Mouse (Mus musculus) liver, postnatal 0 days (tissue): ENCODE measurements around the gene Ube2d2b. TPM values are rescaled to one million over a fixed set of nuclear protein-coding genes. Genes with fewer than 3 reads are reported as not detected.

ENCODE experiments used
- ATAC-seq: fragments of 200-750 bp; cut with Nextera tagmentation; 2 replicates; pipeline ENCODE4 v1.8.0; 2017; ENCODE audit warnings: mild to moderate bottlenecking, moderate library complexity
- DNase-seq: peaks from one replicate; pipeline ENCODE4 v3.0.0-alpha.2; 2016
- H3K27ac ChIP-seq: fragments of 300-500 bp; sonication (generic); 2 replicates; pipeline ENCODE4 v1.5.1; 2014; ENCODE audit warnings: antibody characterized with exemption, moderate library complexity, mild to moderate bottlenecking, low read depth
- H3K27me3 ChIP-seq: fragments of 300-500 bp; sonication (generic); 2 replicates; pipeline ENCODE4 v1.6.1; 2014; ENCODE audit warnings: low read length, control low read depth, mixed read lengths; ENCODE audit not compliant: insufficient read depth
- H3K36me3 ChIP-seq: fragments of 300-500 bp; sonication (generic); replicated peaks from 2 replicates; pipeline ENCODE4 v1.6.1; 2014; ENCODE audit warnings: mild to moderate bottlenecking, control low read depth, low read length, moderate library complexity, mixed read lengths; ENCODE audit not compliant: insufficient read depth
- H3K4me1 ChIP-seq: fragments of 300-500 bp; sonication (generic); 2 replicates; pipeline ENCODE4 v1.6.1; 2014; ENCODE audit warnings: antibody characterized with exemption, mild to moderate bottlenecking, control low read depth; ENCODE audit not compliant: insufficient read depth
- H3K4me2 ChIP-seq: fragments of 300-500 bp; sonication (generic); 2 replicates; pipeline ENCODE4 v1.6.1; 2014; ENCODE audit warnings: low read depth, mild to moderate bottlenecking, low read length, moderate library complexity, mixed read lengths
- H3K4me3 ChIP-seq: fragments of 300-500 bp; sonication (generic); 2 replicates; pipeline ENCODE4 v1.5.1; 2014; ENCODE audit warnings: low read depth, low read length
- H3K9ac ChIP-seq: fragments of 300-500 bp; sonication (generic); replicated peaks from 2 replicates; pipeline ENCODE4 v1.6.1; 2014; ENCODE audit warnings: mild to moderate bottlenecking, moderate library complexity
- H3K9me3 ChIP-seq: fragments of 300-500 bp; sonication (generic); 2 replicates; pipeline ENCODE4 v1.6.1; 2016; ENCODE audit warnings: mild to moderate bottlenecking, control low read depth, low read length, mixed read lengths
- CTCF ChIP-seq: sonication (generic); IDR thresholded peaks from 2 replicates; pipeline ENCODE4 v1.5.1; 2016; ENCODE audit warnings: antibody characterized with exemption, low read depth
- EP300 ChIP-seq: IDR thresholded peaks from 2 replicates; pipeline ENCODE4 v1.6.1; 2016; ENCODE audit warnings: antibody characterized with exemption, low read depth, mild to moderate bottlenecking
- WGBS: fragments of 180-500 bp; shearing (Covaris S2); extraction: QIAGEN DNeasy Blood & Tissue Kit; methylation state at CpG from one replicate; pipeline ENCODE4 v1.1.7; 2014; ENCODE audit not compliant: insufficient replicate concordance; 5-methylcytosine and 5-hydroxymethylcytosine counted together
- polyA plus RNA-seq: library from polyadenylated mRNA; unstranded; fragments of >200 nt; fragmentation: Nextera tagmentation; extraction: Ambion mirVana; gene quantifications from 2 replicates; pipeline ENCODE4 v1.2.1, GENCODE M21; 2015

Gene Ube2d2b
- polyA plus RNA-seq: 0.19 and 0.20 TPM in 2 replicates

DNA sequence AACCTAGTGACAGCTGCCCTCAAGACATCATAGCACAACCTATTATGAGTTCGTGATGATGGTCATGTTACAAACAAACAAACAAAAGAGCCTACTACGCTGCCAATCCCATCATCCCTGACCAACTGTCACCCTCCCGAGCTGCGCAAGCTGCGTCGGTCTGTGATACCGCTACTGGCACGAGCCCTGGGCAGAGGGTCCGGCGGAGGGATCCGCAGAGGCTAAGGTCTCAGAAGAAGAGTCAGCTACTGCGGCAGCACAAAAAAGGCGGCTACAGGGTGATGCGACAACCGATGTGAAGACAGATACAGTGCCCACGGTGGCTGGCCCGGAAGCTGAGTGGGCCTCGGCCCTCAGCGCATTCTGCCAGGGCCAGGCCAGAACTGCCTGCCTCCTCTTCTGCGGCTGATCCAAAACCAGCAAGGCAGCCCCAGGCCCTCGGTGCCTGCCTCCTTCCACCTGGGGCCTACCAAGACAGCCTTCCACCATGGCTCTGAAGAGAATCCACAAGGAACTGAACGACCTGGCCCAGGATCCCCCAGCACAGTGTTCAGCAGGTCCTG lies at the start of gene Ube2d2b:
Gene Ube2d2b, plus strand, starts transcription at position 102 of the 563 bp plus-strand sequence.
- Histone ChIP-seq H3K4me1 (peaks cover 12% of the 10 kb centered on the region; the same call in 1 of the 2 replicates), H3K27ac (no peak within 1 kb of the TSS), H3K36me3 (peaks cover 19% of the 10 kb centered on the region; the same call in 1 of the 2 replicates), H3K4me3 (no peak within 1 kb of the TSS), H3K9me3 (no peaks in the 10 kb centered on the region), H3K9ac (no peak within 1 kb of the TSS), H3K27me3 (no peaks in the 10 kb centered on the region), H3K4me2 (no peak within 1 kb of the TSS)
- 95% methylated on average over 22 of the region's 22 CpGs for WGBS
- ATAC-seq (no peak), DNase-seq (no peak)
- TF ChIP-seq CTCF (no peak), EP300 (no peak)

DNA sequence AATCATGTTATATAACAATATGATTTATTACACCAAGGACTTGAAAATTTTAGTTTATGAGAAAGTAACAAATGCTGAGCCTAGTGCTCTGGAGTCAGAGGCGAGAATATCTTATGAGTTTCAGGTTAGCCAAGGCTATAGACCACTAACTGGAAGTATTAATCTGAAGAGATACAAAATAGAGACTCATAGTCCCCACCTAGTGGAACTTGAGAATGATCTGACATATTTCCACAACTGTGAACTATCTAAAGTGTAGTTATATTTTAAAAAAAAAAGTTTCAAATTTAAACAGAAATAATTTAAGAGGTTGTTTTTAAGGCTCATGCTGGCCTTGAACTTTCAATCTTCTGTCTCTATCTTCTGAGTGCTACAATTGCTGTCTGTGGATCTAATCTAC lies 47.5 kb upstream of the Ube2d2b start:
- peaks cover 42% of the 10 kb centered on the region for H3K36me3 ChIP-seq

DNA sequence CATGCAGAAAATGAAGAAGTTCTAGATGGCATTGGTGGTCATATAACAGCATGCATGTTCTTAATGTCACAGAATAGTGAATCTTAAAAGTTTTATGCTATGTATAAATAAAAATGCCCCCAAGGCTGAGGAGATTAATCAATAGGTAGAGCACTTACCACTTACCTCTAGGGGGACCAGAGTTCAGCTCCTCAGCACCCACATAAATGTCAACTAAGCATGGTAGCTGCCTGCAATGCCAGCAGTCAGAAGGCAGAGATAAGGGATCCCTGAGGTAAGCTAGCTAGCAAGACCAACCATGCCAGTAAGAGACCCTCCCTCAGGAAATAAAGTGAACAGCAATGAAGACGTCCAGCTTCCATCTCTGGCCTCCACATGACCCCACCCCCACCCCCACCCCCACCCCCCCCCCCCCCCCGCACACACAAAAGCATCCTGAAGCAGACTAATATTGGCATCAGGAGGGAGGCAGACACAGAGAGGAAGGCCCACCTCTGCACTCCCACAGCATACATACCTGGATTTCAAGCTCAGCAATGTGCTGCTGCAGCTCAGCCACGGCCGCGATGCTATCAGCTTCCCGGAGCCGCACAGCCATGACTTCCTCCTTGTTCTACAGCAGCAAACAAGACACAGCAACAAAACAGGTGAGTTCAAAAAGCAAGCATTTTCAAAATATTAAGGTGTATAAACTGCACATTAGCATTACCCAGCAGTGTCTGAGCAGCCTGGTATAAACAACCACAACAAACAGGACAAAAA lies 42.0 kb upstream of the Ube2d2b start:
- Histone ChIP-seq H3K4me1 (no peaks in the 10 kb centered on the region), H3K36me3 (peaks cover 45% of the 10 kb centered on the region), H3K4me3 (no peak overlapping the region), H3K9ac (no peak overlapping the region), H3K27me3 (no peaks in the 10 kb centered on the region), H3K9me3 (no peaks in the 10 kb centered on the region), H3K27ac (no peak overlapping the region), H3K4me2 (no peak overlapping the region)
- ATAC-seq (no peak), DNase-seq (no peak)
- TF ChIP-seq EP300 (no peak), CTCF (no peak)
- 60% methylated on average over 7 of the region's 7 CpGs for WGBS

More for the DNA sequence above, 47.5 kb upstream of the Ube2d2b start:
- DNase-seq (no peak), ATAC-seq (no peak)
- Histone ChIP-seq H3K9ac (no peak overlapping the region), H3K27ac (no peak overlapping the region), H3K4me1 (no peaks in the 10 kb centered on the region), H3K9me3 (no peaks in the 10 kb centered on the region), H3K27me3 (no peaks in the 10 kb centered on the region), H3K4me2 (no peak overlapping the region), H3K4me3 (no peak overlapping the region)
- TF ChIP-seq CTCF: no peak
- TF ChIP-seq EP300: no peak
- WGBS: 79% methylated on average over 1 of the region's 1 CpGs

DNA sequence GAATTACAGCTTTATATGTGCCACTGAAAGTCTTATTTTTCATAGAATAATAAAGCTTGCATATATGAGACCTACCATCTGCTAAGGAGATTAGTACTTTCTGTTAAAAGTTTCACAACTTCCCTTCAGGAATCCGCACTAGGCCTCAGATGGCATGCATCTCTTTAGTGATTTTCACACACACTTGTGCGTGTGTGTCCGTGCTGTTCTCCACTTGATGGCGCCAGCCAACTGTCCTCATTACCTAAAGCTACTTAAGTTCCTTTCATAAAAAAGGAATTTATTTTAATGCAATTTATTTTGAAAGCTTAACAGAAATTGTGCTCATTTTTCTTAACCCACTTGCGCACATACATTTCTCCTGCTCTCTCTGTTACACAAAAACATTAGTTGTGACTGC lies 40.4 kb upstream of the Ube2d2b start:
- peak; percentile 58 for TF ChIP-seq CTCF
- no peak for TF ChIP-seq EP300
- Histone ChIP-seq H3K4me3 (no peak overlapping the region), H3K27me3 (no peaks in the 10 kb centered on the region), H3K9me3 (no peaks in the 10 kb centered on the region), H3K4me1 (no peaks in the 10 kb centered on the region), H3K36me3 (peaks cover 41% of the 10 kb centered on the region), H3K9ac (no peak overlapping the region), H3K27ac (no peak overlapping the region), H3K4me2 (no peak overlapping the region)
- DNase-seq: no peak
- WGBS: 69% methylated on average over 5 of the region's 5 CpGs
- ATAC-seq: no peak

DNA sequence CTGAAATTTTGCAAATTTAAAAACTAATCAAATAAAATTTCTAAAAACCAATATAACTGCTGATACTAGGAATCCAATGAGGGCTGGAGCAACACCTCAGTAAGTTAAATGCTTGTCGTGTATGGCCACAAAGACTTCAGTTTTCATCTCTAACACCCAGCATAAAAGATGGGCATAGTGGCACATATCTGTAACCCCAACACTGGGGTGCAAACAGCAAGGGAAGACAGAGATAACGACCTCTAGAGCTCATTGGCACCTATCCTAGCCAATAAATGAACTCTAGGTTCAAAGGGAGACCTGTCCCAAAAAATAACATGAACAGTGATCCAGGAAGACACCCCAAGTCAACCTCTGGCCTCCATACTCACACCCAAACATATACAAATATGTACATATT lies 37.9 kb upstream of the Ube2d2b start:
- no peaks in the 10 kb centered on the region for H3K9me3 ChIP-seq
- H3K4me3 ChIP-seq: no peak overlapping the region
- WGBS: 56% methylated on average over 2 of the region's 2 CpGs
- H3K27me3 ChIP-seq: no peaks in the 10 kb centered on the region
- TF ChIP-seq EP300: peak; percentile 32; the same call in 1 of the 2 replicates
- no peak for TF ChIP-seq CTCF
- peaks cover 49% of the 10 kb centered on the region for H3K36me3 ChIP-seq
- no peak overlapping the region for H3K27ac ChIP-seq
- ATAC-seq (peak; percentile 44), DNase-seq (no peak)
- no peak overlapping the region for H3K9ac ChIP-seq
- H3K4me1 ChIP-seq: no peaks in the 10 kb centered on the region
- no peak overlapping the region for H3K4me2 ChIP-seq

DNA sequence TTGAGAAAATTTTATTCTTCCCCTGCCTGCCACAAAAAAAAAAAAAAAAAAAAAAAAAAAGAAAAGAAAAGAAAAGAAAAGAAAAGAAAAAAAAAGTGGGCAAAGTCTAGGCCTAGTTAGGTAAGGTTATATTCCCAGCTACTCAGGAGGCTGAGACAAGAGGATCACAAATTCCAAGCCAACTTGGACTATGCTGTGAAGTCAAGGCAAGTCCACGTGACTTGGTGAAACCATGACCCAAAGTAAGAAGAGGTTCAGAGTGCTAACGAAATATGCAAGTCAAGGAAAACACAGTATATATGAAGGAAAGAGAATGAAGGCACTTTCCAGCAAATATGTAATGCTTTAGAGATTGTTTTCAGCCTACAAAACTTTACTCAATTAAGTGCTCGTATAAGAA lies 37.4 kb upstream of the Ube2d2b start:
- no peak overlapping the region for H3K4me3 ChIP-seq
- no peaks in the 10 kb centered on the region for H3K27me3 ChIP-seq
- H3K27ac ChIP-seq: no peak overlapping the region
- H3K9ac ChIP-seq: no peak overlapping the region
- TF ChIP-seq EP300: no peak
- no peaks in the 10 kb centered on the region for H3K4me1 ChIP-seq
- ATAC-seq (no peak), DNase-seq (no peak)
- 87% methylated on average over 3 of the region's 3 CpGs for WGBS
- H3K4me2 ChIP-seq: no peak overlapping the region
- H3K9me3 ChIP-seq: no peaks in the 10 kb centered on the region
- peaks cover 48% of the 10 kb centered on the region for H3K36me3 ChIP-seq
